Mouse (Mus musculus) B cell, adult 2 months (primary cell): ENCODE measurements around the gene Mrln.
"Not testable (repeated sequence)": the region's sequence is repeated elsewhere in the genome, so short reads cannot be mapped to it uniquely, and the experiment has no call there.

Source experiments
- DNase-seq, 2 experiments: peaks; one replicate each; pipeline ENCODE4 v3.0.0; 2022

Mrln gene

GRCm38 (mm10) chr10:70195786-70196185 lies 8.7 kb upstream of the Mrln start:
- no peak for DNase-seq

GRCm38 (mm10) chr10:70196666-70197065 lies 7.8 kb upstream of the Mrln start:
- no peak for DNase-seq

GRCm38 (mm10) chr10:70197601-70198000 lies 6.9 kb upstream of the Mrln start:
- DNase-seq = no peak

GRCm38 (mm10) chr10:70198012-70198411 lies 6.5 kb upstream of the Mrln start:
- no peak for DNase-seq

- DNase-seq = no peak
Measured at GRCm38 (mm10) chr10:70198951-70199463, 5.5 kb upstream of the Mrln start.

- peak; percentile 46 to 55 for DNase-seq
Measured at GRCm38 (mm10) chr10:70199466-70200210, 4.8 kb upstream of the Mrln start.

GRCm38 (mm10) chr10:70200889-70201500 lies 3.5 kb upstream of the Mrln start:
- DNase-seq = no peak

- no peak for DNase-seq
Measured at GRCm38 (mm10) chr10:70211281-70211680, 6.8 kb downstream of the Mrln start.

- no peak for DNase-seq
Measured at GRCm38 (mm10) chr10:70220971-70221370, 16.5 kb downstream of the Mrln start.

- not testable (repeated sequence) for DNase-seq
Measured at GRCm38 (mm10) chr10:70222231-70222630, 17.8 kb downstream of the Mrln start.

GRCm38 (mm10) chr10:70224571-70224970 lies 20.1 kb downstream of the Mrln start:
- no peak for DNase-seq

GRCm38 (mm10) chr10:70225760-70226159 lies 21.3 kb downstream of the Mrln start:
- DNase-seq = no peak

GRCm38 (mm10) chr10:70226608-70227007 lies 22.1 kb downstream of the Mrln start:
- DNase-seq = no peak

GRCm38 (mm10) chr10:70230352-70230751 lies 25.9 kb downstream of the Mrln start:
- no peak for DNase-seq

GRCm38 (mm10) chr10:70237936-70238335 lies 33.5 kb downstream of the Mrln start:
- no peak for DNase-seq

- DNase-seq = no peak
Measured at GRCm38 (mm10) chr10:70242751-70243444, 38.4 kb downstream of the Mrln start.

- DNase-seq = no peak
Measured at GRCm38 (mm10) chr10:70244921-70245558, 40.6 kb downstream of the Mrln start, which contains the start of gene Slc16a9. Slc16a9 (plus strand) TSS chr10:70245100.

- no peak for DNase-seq
Measured at GRCm38 (mm10) chr10:70245559-70245945, 41.1 kb downstream of the Mrln start.

- no peak for DNase-seq
Measured at GRCm38 (mm10) chr10:70246076-70246475, 41.6 kb downstream of the Mrln start.

GRCm38 (mm10) chr10:70250354-70250753 lies 45.9 kb downstream of the Mrln start:
- no peak for DNase-seq

- DNase-seq = no peak
Measured at GRCm38 (mm10) chr10:70250766-70251165, 46.3 kb downstream of the Mrln start.

- no peak for DNase-seq
Measured at GRCm38 (mm10) chr10:70254666-70255065, 50.2 kb downstream of the Mrln start.

GRCm38 (mm10) chr10:70255601-70256210 lies 51.2 kb downstream of the Mrln start:
- no peak for DNase-seq
